Mouse (Mus musculus): ENCODE results near the gene Ddx43. TPM values are rescaled to one million over a fixed set of nuclear protein-coding genes. Genes with fewer than 3 reads are reported as not detected.

The Ddx43 gene
- not detected for polyA plus RNA-seq (2012; fragmentation: generic; extraction: Trizol)

GRCm38 (mm10) chr9:78395630-78396351 lies at the start of gene Ddx43:
Gene Ddx43, plus strand, starts transcription at chr9:78395777.

DNA sequence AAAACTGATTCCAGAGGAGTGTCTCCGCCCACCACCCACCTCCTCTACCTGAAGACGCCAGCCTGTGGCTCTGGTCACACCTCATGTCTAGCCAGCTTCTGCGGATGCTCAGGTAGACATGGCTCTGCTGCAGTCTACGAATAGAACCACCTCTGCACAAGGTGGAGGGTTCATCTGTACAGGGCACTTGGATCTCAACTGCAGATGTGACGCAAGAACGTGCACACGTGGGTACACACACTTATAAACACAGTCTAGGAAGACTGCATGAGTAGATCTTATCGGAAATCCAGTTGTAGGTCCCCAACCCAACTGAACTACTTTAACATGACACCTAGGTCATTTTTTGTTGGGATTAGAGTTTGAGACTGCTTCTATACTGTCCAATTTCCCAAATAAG lies 40.0 kb upstream of the Ddx43 start, which contains the start of gene Gsta2:
TSS of gene Gsta2 (minus strand) at position 178 of the 400 bp plus-strand sequence.

GRCm38 (mm10) chr9:78367959-78368358 lies 27.6 kb upstream of the Ddx43 start, which contains the start of gene Dppa5a:
Gene Dppa5a, minus strand, starts transcription at chr9:78368177.

DNA sequence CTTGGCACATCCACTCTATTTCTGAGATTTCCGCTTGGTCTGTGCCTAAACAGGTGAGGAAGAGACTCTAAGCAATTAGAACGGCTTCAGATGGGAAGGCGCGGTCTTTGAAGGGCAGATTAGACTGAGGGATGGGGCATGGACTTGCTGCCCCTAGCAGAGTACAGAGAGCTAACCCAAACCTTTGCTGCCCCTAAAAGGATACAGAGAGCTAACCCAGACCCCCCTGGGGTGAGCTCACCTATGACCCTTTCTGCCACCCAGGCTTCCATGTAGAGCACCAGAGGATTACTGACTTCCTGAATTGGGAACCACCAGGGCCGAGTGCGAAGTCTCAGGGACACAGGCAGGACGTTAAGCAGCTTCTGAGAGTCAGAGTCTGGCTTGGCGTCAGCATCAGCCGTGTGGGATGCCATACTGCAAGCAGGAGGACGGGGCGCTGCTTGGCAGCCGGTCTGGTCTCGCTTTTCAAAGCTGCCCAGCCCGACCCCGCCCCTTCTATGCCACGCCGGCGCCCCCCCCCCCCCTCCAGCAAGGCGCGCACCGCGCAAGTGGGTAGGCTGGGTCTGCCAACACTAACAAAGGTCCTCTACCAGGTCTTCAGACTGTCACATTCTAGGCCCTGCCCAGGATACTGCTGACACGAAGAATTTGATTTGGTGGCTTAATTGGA lies 17.3 kb upstream of the Ddx43 start, which contains the start of gene Ooep:
TSS of gene Ooep (minus strand) at position 613 of the 673 bp plus-strand sequence.

GRCm38 (mm10) chr9:78442579-78443392 lies 47.2 kb downstream of the Ddx43 start, which contains the start of gene Cgas:
Gene Cgas, minus strand, starts transcription at chr9:78443237.

GRCm38 (mm10) chr9:78447973-78448873 lies 52.6 kb downstream of the Ddx43 start, which contains the start of the genes Mto1 and Gm17324:
Gene Mto1, plus strand, starts transcription at chr9:78448208.
Gene Gm17324, minus strand, starts transcription at chr9:78448786.

Other genes with a start within 250 kb of the Ddx43 start
- 100 to 1,000 TPM in 1 of 2 experiments, 10 to 100 TPM in 1; 22.1 to 238 TPM for gene Gsta4, start 213.0 kb upstream of the Ddx43 start, polyA plus RNA-seq (2012; fragmentation: generic; extraction: Trizol)
- 1 to 10 TPM in 1 of 2 experiments, under 1 TPM in 1; 0.23 to 1.3 TPM for gene Gsta1, start 165.1 kb upstream of the Ddx43 start, polyA plus RNA-seq (2012; fragmentation: generic; extraction: Trizol)
- under 1 TPM in 1 of 2 experiments, not detected in 1; 0.04 TPM for gene Gm3776, start 138.6 kb upstream of the Ddx43 start, polyA plus RNA-seq (2012; fragmentation: generic; extraction: Trizol)
- under 1 TPM in 1 of 2 experiments, not detected in 1; 0.21 TPM for gene Gm10639, start 105.9 kb upstream of the Ddx43 start, polyA plus RNA-seq (2012; fragmentation: generic; extraction: Trizol)
- under 1 TPM in 1 of 2 experiments, not detected in 1; 0.22 TPM for gene Omt2a, start 81.0 kb upstream of the Ddx43 start, polyA plus RNA-seq (2012; fragmentation: generic; extraction: Trizol)
- under 1 TPM in 1 of 2 experiments, not detected in 1; 0.09 TPM for gene Omt2b, start 68.2 kb upstream of the Ddx43 start, polyA plus RNA-seq (2012; fragmentation: generic; extraction: Trizol)
- under 1 TPM in 1 of 2 experiments, not detected in 1; 0.37 TPM for gene Gsta2, start 40.0 kb upstream of the Ddx43 start, polyA plus RNA-seq (2012; fragmentation: generic; extraction: Trizol)
- under 1 TPM in 1 of 2 experiments, not detected in 1; 0.05 TPM for gene Dppa5a, start 27.6 kb upstream of the Ddx43 start, polyA plus RNA-seq (2012; fragmentation: generic; extraction: Trizol)
- gene Ooep, start 17.1 kb upstream of the Ddx43 start, polyA plus RNA-seq (2012; fragmentation: generic; extraction: Trizol), result under 1 TPM; 0.01 to 0.06 TPM
- gene Cgas, start 47.5 kb downstream of the Ddx43 start, polyA plus RNA-seq (2012; fragmentation: generic; extraction: Trizol), result 1 to 10 TPM in 1 of 2 experiments, under 1 TPM in 1; 0.70 to 1.8 TPM
- gene Mto1, start 52.4 kb downstream of the Ddx43 start, polyA plus RNA-seq (2012; fragmentation: generic; extraction: Trizol), result 1 to 10 TPM; 4.5 to 7.6 TPM
- under 1 TPM; 0.06 to 0.20 TPM for gene Gm17324, start 53.0 kb downstream of the Ddx43 start, polyA plus RNA-seq (2012; fragmentation: generic; extraction: Trizol)
- gene Eef1a1, start 93.4 kb downstream of the Ddx43 start, polyA plus RNA-seq (2012; fragmentation: generic; extraction: Trizol), result 1,000 to 10,000 TPM; 3,547 to 7,697 TPM
- 1 to 10 TPM in 1 of 2 experiments, under 1 TPM in 1; 0.62 to 5.5 TPM for gene Slc17a5, start 192.3 kb downstream of the Ddx43 start, polyA plus RNA-seq (2012; fragmentation: generic; extraction: Trizol)
- 10 to 100 TPM in 1 of 2 experiments, 1 to 10 TPM in 1; 1.6 to 16.8 TPM for gene Cd109, start 219.8 kb downstream of the Ddx43 start, polyA plus RNA-seq (2012; fragmentation: generic; extraction: Trizol)

Data from C3H10T1/2 (cell line).